Mouse (Mus musculus) splenic B cell, adult 2 months (primary cell): Measurements from ENCODE around the gene Gm28047.
A peak's percentile ranks its signal among the peaks of the same experiment; 100 is the strongest.
"Not testable (repeated sequence)": the region's sequence is repeated elsewhere in the genome, so short reads cannot be mapped to it uniquely, and the experiment has no call there.

Experiments
- DNase-seq: peaks from one replicate; pipeline ENCODE4 v3.0.0-alpha.2; 2011; ENCODE audit warnings: low read depth, low spot score
- H3K27me3 ChIP-seq: 2 replicates; pipeline ENCODE4 v1.6.1; 2012; ENCODE audit warnings: mild to moderate bottlenecking, low read length, moderate library complexity, mixed read lengths; ENCODE audit not compliant: control insufficient read depth, poor library complexity, insufficient read depth, severe bottlenecking
- H3K36me3 ChIP-seq: 2 replicates; pipeline ENCODE4 v1.6.1; 2012; ENCODE audit warnings: mild to moderate bottlenecking, low read length, moderate library complexity, mixed read lengths; ENCODE audit not compliant: control insufficient read depth, poor library complexity, insufficient read depth, severe bottlenecking

The Gm28047 gene

GRCm38 (mm10) chr15:102624970-102625686 is at the start of gene Gm28047, which contains the start of gene Atf7:
Gene Gm28047, minus strand, starts transcription at chr15:102625067.
Gene Atf7, minus strand, starts transcription at chr15:102625464.
- no peaks in the 10 kb centered on the region for H3K36me3 ChIP-seq
- no peaks in the 10 kb centered on the region for H3K27me3 ChIP-seq
- DNase-seq = peak; percentile 99

DNA sequence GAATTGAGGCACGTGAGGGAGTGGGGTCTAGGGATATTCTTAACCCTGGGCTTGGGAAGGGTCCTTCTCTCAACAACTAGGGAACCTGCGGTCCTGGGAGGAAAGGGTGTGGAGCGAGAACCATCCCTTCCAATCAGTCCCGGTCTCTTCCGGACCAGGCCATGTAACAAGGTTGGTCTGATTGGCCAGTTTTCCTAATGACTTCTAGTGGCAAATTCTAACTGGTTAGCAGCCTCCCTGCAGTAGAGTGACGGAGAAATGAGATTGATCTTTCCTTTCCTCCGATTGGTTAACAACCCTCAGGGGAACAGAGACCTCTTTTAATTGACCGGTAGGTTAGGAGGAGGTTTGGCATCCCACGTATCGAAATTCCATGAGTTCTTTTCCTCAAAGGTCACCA is 48.7 kb upstream of the Gm28047 start:
- DNase-seq = no peak
- H3K36me3 ChIP-seq = no peaks in the 10 kb centered on the region
- peaks cover 5% of the 10 kb centered on the region for H3K27me3 ChIP-seq

DNA sequence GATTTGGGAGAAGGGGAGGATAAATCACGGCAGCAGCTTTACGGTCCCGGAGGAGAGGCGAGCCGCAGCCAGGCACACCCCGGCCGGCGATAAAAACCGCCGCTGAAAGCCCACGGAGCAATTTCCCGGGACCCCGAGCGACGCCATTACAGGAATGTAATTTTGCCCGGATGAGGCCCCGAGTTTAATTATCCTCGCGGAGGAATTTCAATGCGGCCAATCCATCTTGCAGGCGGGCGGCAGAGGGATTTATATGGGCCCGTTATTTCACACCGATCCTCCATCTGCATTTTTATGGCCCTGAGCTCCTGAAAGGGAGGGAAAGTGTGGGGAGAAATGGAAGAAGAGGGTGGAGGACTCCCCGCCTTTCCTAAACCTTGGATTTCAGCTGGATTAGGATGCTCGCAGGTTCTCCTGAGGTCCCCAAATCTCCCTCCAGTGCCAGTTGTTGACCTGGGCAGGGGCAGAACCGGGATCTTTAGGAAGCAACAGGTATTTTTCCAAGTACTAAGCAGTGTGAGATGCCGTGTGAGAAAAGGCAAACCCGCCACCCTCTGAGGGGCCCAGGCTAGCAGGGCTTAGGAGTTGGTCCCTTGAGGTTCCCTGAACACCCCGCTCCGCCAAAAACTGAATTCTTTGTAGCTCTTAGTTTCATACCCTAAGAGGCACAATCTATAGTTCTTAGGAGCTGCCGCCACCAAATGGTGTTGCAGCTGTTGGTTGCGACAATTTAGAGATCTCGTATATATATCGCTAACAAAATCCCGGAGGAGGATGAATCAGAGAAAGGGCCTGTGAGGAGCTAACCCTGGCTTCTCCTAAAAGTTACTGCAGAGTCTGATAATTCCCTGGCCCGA is 47.6 kb upstream of the Gm28047 start, which contains the start of gene Atp5g2:
Atp5g2 (minus strand) TSS at position 138 of the 857 bp plus-strand sequence.
- DNase-seq = peak; percentile 11

DNA sequence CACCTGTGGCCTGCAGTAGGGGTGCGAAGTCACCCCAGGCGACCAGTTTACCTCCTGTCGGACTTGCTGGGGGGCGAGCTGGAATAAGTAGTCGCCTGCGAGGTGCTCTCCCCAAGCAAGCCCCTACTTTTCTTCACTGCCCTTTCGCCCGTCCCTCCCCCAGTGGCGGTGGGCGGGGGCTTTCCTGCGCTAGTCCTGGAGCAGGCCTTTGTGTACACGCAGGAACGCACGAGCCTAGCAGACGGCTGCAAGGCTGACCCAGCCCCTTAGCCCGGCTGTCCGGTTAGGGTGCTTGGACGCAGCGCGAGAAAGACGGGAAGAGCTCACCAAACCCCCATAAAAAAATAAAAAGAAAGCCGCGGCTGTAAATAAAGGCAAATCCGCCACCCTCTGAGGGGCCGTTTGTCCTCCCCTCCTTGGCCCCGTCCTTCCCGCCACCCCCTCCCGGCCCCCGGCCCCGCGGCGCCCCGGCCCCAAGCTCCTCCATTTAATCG is 46.9 kb upstream of the Gm28047 start:
- DNase-seq = peak; percentile 52
- peaks cover 5% of the 10 kb centered on the region for H3K27me3 ChIP-seq
- no peaks in the 10 kb centered on the region for H3K36me3 ChIP-seq

More for the DNA sequence above, 47.6 kb upstream of the Gm28047 start, which contains the start of gene Atp5g2:
- H3K36me3 ChIP-seq = no peaks in the 10 kb centered on the region
- H3K27me3 ChIP-seq = peaks cover 5% of the 10 kb centered on the region

GRCm38 (mm10) chr15:102670767-102671575 is 46.1 kb upstream of the Gm28047 start:
- Histone ChIP-seq H3K27me3 (peaks cover 5% of the 10 kb centered on the region), H3K36me3 (no peaks in the 10 kb centered on the region)
- DNase-seq = peak; percentile 98

DNA sequence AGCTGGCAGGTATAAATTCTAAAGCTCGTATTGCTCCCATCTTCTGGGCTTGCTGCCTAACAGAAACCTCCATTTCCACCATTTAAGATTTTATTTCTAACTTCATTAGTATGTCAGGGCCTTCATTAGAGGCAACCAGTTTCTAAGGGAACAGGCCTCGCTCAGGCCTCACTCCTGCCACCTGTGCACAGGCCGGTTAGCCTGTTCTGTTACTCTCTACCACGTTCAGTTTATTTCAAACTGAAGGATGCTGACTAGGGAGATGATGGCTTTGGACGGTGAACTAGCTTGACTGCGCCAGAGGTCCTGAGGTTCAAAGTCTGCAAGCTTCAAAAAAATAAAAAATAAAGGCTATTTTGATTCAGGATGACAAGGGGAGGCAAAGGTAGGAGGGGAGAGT is 45.4 kb upstream of the Gm28047 start:
- peaks cover 5% of the 10 kb centered on the region for H3K27me3 ChIP-seq
- no peaks in the 10 kb centered on the region for H3K36me3 ChIP-seq
- DNase-seq = no peak

- no peak for DNase-seq
- Histone ChIP-seq H3K27me3 (peaks cover 5% of the 10 kb centered on the region), H3K36me3 (peaks cover under 1% of the 10 kb centered on the region; the same call in 1 of the 2 replicates)
Observed at GRCm38 (mm10) chr15:102669571-102669970, 44.7 kb upstream of the Gm28047 start.

DNA sequence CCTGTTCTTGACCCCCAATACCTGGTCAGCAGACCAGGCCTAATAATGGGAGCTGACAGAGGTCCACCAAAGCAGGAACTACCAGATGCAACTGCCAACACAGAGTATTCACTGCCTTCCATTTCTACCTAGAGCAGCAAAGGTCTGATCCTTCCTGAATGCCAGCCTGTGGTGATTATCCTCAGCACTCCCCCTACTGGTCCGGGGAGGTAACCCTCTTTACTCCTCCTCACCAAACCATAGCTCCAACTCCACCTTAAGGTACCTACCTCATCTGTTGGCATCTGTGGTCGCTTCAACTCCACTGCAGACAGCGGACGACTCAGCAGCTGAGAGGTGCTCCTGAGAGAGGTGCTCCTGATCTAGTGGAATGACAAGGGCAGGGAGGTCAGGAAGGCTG is 40.6 kb upstream of the Gm28047 start:
- DNase-seq = peak; percentile 80
- no peaks in the 10 kb centered on the region for H3K27me3 ChIP-seq
- peaks cover 17% of the 10 kb centered on the region; the same call in 1 of the 2 replicates for H3K36me3 ChIP-seq

- no peaks in the 10 kb centered on the region for H3K27me3 ChIP-seq
- no peak for DNase-seq
- peaks cover 17% of the 10 kb centered on the region; the same call in 1 of the 2 replicates for H3K36me3 ChIP-seq
Observed at GRCm38 (mm10) chr15:102663825-102664224, 39.0 kb upstream of the Gm28047 start.

DNA sequence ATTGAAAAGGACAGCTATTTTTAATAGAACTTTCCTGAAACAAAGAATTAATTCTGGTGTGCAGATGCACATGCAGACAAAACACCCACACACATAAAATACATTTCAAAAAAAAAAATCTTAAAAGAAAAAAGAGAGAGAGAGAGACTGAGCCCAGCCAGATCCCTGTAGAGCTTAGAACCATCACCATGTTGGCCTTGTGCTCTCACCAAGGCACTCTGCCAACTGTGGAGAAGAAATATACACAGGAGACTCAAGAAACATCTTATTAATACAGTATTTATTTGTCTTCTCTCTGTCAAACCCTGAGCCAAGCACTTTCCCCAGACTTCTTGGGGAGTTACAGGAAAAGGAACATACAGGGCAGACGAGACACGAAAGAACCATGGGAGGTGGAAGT is 37.7 kb upstream of the Gm28047 start:
- H3K36me3 ChIP-seq = peaks cover 17% of the 10 kb centered on the region; the same call in 1 of the 2 replicates
- DNase-seq, H3K27me3 ChIP-seq: not testable (repeated sequence)

GRCm38 (mm10) chr15:102657926-102658381 is 33.1 kb upstream of the Gm28047 start:
- H3K27me3 ChIP-seq = no peaks in the 10 kb centered on the region
- peaks cover 6% of the 10 kb centered on the region; the same call in 1 of the 2 replicates for H3K36me3 ChIP-seq
- DNase-seq = no peak

DNA sequence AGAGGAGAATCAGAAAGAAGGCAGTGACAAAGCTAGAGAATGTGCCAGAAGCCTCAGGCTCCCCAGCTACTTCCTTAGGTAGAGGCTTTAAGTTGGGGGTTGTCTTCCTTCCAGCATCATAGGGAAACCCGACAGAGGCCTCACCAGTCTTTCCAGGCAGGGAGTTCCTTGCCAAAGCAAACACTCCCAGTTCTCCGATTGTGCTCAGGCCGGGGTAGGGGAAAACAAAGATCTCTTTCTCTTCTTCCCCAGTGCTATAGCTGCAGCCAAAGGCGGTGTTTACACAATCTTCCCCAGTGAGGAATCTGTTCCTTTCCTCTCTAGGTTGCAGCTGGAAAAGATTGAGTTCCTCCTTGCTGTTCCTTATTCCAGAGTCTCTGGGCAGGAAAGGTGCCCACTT is 31.8 kb upstream of the Gm28047 start:
- no peaks in the 10 kb centered on the region; the same call in 1 of the 2 replicates for H3K36me3 ChIP-seq
- DNase-seq = no peak
- no peaks in the 10 kb centered on the region for H3K27me3 ChIP-seq

DNA sequence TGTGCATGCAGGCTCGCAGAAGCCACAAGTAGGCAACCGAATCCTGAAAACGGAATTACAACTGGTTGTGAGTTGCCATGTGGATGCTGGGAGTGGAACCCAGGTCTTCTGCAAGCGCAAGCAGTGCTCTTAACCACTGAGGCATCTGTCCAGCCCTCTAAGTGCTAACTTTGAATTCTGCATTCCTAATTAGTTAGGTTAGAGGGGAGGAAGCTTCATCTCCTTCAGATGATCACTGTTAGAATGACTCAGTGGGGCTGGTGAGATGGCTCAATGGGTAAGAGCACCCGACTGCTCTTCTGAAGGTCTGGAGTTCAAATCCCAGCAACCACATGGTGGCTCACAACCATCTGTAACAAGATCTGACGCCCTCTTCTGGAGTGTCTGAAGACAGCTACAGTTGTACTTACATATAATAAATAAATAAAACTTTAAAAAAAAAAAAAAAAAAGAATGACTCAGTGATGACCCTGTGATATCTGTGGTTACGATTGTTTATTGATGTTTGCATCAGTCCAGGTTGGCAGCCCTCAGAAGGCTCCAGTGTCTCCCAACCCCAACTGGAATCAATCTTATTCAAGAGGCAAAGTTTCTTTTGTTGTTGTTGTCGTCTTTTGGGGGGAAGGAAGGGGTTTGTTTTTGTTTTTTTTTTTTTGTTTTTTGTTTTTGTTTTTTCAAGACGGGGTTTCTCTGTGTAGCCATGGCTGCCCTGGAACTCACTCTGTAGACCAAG is 27.2 kb upstream of the Gm28047 start:
- not testable (repeated sequence) for H3K27me3 ChIP-seq, DNase-seq, H3K36me3 ChIP-seq
